Mouse (Mus musculus) left cerebral cortex, postnatal 10 days (tissue): ENCODE data around the gene Churc1. TPM values are rescaled to one million over a fixed set of nuclear protein-coding genes. Genes with fewer than 3 reads are reported as not detected.
A peak's percentile ranks its signal among the peaks of the same experiment; 100 is the strongest.

ENCODE experiments used
- DNase-seq, 2 experiments: peaks; one replicate each; pipeline ENCODE4 v3.0.0; 2021 to 2022; ENCODE audit warnings: low spot score in 2 of 2, mixed read lengths in 1 of 2; ENCODE audit errors: extremely low spot score in 1 of 2
- intact Hi-C: fragments of 180-260 bp; cut with DNase I; formaldehyde crosslinking; loops from one replicate; pipeline ENCODE4 v1.15.1; 2025
- total RNA-seq, 2 experiments: library from RNA; stranded (reverse); gene quantifications; 2 replicates each; pipeline ENCODE4 v1.2.3; 2021

The Churc1 gene
- total RNA-seq, 2 experiments from 2014 or later, result 46.5 to 50.0 TPM

GRCm38 (mm10) chr12:76820615-76821014 lies 55.3 kb downstream of the Churc1 start:
- intact Hi-C loops, result no loop called here
- no peak for DNase-seq

- DNase-seq, result peak in 1 of 2 experiments; percentile 64
- intact Hi-C loops, result no loop called here
Measured at GRCm38 (mm10) chr12:76822002-76822650, 56.8 kb downstream of the Churc1 start.

GRCm38 (mm10) chr12:76822651-76823041 lies 57.3 kb downstream of the Churc1 start, which contains the start of gene Rab15:
Rab15 (minus strand) TSS chr12:76822908.
- intact Hi-C loops, result no loop called here

GRCm38 (mm10) chr12:76825283-76825682 lies 59.9 kb downstream of the Churc1 start:
- intact Hi-C loops, result no loop called here
- DNase-seq, result no peak

More at GRCm38 (mm10) chr12:76822651-76823041, 57.3 kb downstream of the Churc1 start, which contains the start of gene Rab15:
- no peak for DNase-seq

GRCm38 (mm10) chr12:76832704-76833103 lies 67.4 kb downstream of the Churc1 start:
- no peak for DNase-seq
- intact Hi-C loops, result no loop called here

Other genes with a start within 250 kb of the Churc1 start
- 1 to 10 TPM; 3.8 to 4.8 TPM for gene Plekhg3, start 234.6 kb upstream of the Churc1 start, total RNA-seq
- 10 to 100 TPM; 51.1 to 52.3 TPM for gene Sptb, start 55.0 kb upstream of the Churc1 start, total RNA-seq
- gene Fntb, start 51 bp downstream of the Churc1 start, total RNA-seq, result 10 to 100 TPM; 27.7 to 28.1 TPM
- under 1 TPM; 0.62 to 0.69 TPM for gene Gpx2, start 30.0 kb downstream of the Churc1 start, total RNA-seq
- 100 to 1,000 TPM; 188 to 199 TPM for gene Rab15, start 57.4 kb downstream of the Churc1 start, total RNA-seq
- 10 to 100 TPM; 76.2 to 78.5 TPM for gene Max, start 196.7 kb downstream of the Churc1 start, total RNA-seq